ENCODE assay signal across 13 mouse cellular contexts in the genomic region with DNA sequence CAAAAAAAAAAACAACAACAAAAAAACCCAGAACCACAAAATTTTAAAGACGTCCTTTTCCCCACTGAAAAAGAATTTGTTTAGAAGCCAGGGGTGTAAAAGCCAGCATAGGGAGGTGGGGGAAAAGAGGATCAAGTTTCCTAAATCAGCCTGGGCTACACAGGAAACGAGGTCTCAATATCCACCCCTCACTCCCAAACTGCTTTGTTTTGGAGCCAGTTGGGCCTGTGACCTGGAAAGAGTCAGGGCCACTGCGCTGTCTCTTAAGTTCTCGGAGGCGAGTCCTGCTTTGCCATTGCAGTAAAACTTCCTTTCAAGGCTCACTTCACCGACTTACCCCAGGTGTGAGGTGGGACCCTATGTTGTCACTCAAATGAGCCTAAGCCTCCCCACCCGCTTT. TPM values are rescaled to one million over a fixed set of nuclear protein-coding genes. Genes with fewer than 3 reads are reported as not detected.
DNase-seq lines count a peak whose midpoint lies in the region; ATAC-seq lines count a peak whose summit lies in the region.
"Had no signal": no experiment of that assay in that cellular context is flagged by ENCODE, and none has a peak within 500 bp of the region (broad histone marks: within the 10 kb centered on the region; RNA-seq: fewer than 3 reads in every experiment).

No protein-coding gene starts in this region.

- H3K27me3 ChIP-seq in hindbrain, embryonic 10.5 days (ENCODE audit: insufficient read depth, poor library complexity, severe bottlenecking) = no peaks in the 10 kb centered on the region
- no peaks in the 10 kb centered on the region for H3K27me3 ChIP-seq in hindbrain, embryonic 13.5 days
- no peaks in the 10 kb centered on the region for H3K27me3 ChIP-seq in neural tube, embryonic 13.5 days
- H3K27me3 ChIP-seq in embryonic facial prominence, embryonic 13.5 days = no peaks in the 10 kb centered on the region
- no peaks in the 10 kb centered on the region for H3K27me3 ChIP-seq in stomach, embryonic 16.5 days (ENCODE audit: control insufficient read depth, insufficient read depth, low read length)
- H3K27me3 ChIP-seq: forebrain, embryonic 13.5 days; midbrain, embryonic 13.5 days had no signal

- H3K4me3 ChIP-seq in hindbrain, embryonic 10.5 days = no peak overlapping the region
- H3K4me3 ChIP-seq in hindbrain, embryonic 13.5 days = no peak overlapping the region
- H3K4me3 ChIP-seq in neural tube, embryonic 13.5 days = no peak overlapping the region
- no peak overlapping the region for H3K4me3 ChIP-seq in embryonic facial prominence, embryonic 13.5 days
- H3K4me3 ChIP-seq in stomach, embryonic 16.5 days (replicated peaks; ENCODE audit: low read length) = no peak overlapping the region

- H3K4me1 ChIP-seq in hindbrain, embryonic 10.5 days (replicated peaks) = peaks cover 36% of the 10 kb centered on the region
- H3K4me1 ChIP-seq in hindbrain, embryonic 13.5 days (replicated peaks) = peaks cover 13% of the 10 kb centered on the region
- H3K4me1 ChIP-seq in neural tube, embryonic 13.5 days (replicated peaks) = peaks cover 17% of the 10 kb centered on the region
- peaks cover 17% of the 10 kb centered on the region for H3K4me1 ChIP-seq in embryonic facial prominence, embryonic 13.5 days
- no peaks in the 10 kb centered on the region for H3K4me1 ChIP-seq in stomach, embryonic 16.5 days (ENCODE audit: control insufficient read depth, insufficient read depth, low read length)

- peaks cover 70% of the 10 kb centered on the region for H3K36me3 ChIP-seq in hindbrain, embryonic 10.5 days
- peaks cover 54% of the 10 kb centered on the region for H3K36me3 ChIP-seq in hindbrain, embryonic 13.5 days
- H3K36me3 ChIP-seq in neural tube, embryonic 13.5 days = peaks cover 66% of the 10 kb centered on the region
- peaks cover 26% of the 10 kb centered on the region for H3K36me3 ChIP-seq in embryonic facial prominence, embryonic 13.5 days
- no peaks in the 10 kb centered on the region for H3K36me3 ChIP-seq in stomach, embryonic 16.5 days (ENCODE audit: control insufficient read depth, insufficient read depth, low read length)

- H3K9ac ChIP-seq in hindbrain, embryonic 13.5 days = no peak overlapping the region
- H3K9ac ChIP-seq in neural tube, embryonic 13.5 days = peak overlapping the region; percentile 12; the same call in 1 of the 2 replicates
- H3K9ac ChIP-seq in embryonic facial prominence, embryonic 13.5 days = no peak overlapping the region
- H3K9ac ChIP-seq in stomach, embryonic 16.5 days (ENCODE audit: low read length) = no peak overlapping the region
- H3K9ac ChIP-seq: forebrain, embryonic 13.5 days; lung, embryonic 14.5 days; midbrain, embryonic 13.5 days had no signal

- 46% methylated on average over 7 of the region's 7 CpGs for whole genome bisulfite sequencing in hindbrain, embryonic 10.5 days
- 66% methylated on average over 7 of the region's 7 CpGs for WGBS in hindbrain, embryonic 13.5 days
- WGBS in neural tube, embryonic 13.5 days = 51% methylated on average over 7 of the region's 7 CpGs
- 24% methylated on average over 7 of the region's 7 CpGs for WGBS in embryonic facial prominence, embryonic 13.5 days
- 55% methylated on average over 7 of the region's 7 CpGs for WGBS in stomach, embryonic 16.5 days

- no peak overlapping the region for H3K4me2 ChIP-seq in hindbrain, embryonic 13.5 days
- no peak overlapping the region for H3K4me2 ChIP-seq in neural tube, embryonic 13.5 days
- H3K4me2 ChIP-seq in embryonic facial prominence, embryonic 13.5 days = 0 out of 2 replicates have a peak overlapping the region, but pooled peaks have one; percentile 7
- H3K4me2 ChIP-seq in stomach, embryonic 16.5 days (ENCODE audit: low read depth, low read length) = no peak overlapping the region

- no peaks in the 10 kb centered on the region for H3K9me3 ChIP-seq in hindbrain, embryonic 10.5 days
- H3K9me3 ChIP-seq in hindbrain, embryonic 13.5 days = no peaks in the 10 kb centered on the region
- no peaks in the 10 kb centered on the region for H3K9me3 ChIP-seq in neural tube, embryonic 13.5 days
- H3K9me3 ChIP-seq in embryonic facial prominence, embryonic 13.5 days = no peaks in the 10 kb centered on the region
- H3K9me3 ChIP-seq in stomach, embryonic 16.5 days (replicated peaks; ENCODE audit: control insufficient read depth, low read length) = no peaks in the 10 kb centered on the region
- H3K9me3 ChIP-seq: forebrain, embryonic 13.5 days; midbrain, embryonic 13.5 days had no signal

- no peak for DNase-seq in hindbrain, embryonic 10.5 days (ENCODE audit: low spot score)
- DNase-seq in neural tube, embryonic 10.5 days (ENCODE audit: extremely low spot score, low spot score) = no peak
- DNase-seq in Muller cell, postnatal 12 days (ENCODE audit: inconsistent ontology term) = no peak
- DNase-seq: adrenal gland, postnatal 36 days; cerebellum, postnatal 14 days; lung, embryonic 14.5 days had no signal

- no peak for ATAC-seq in hindbrain, embryonic 13.5 days (ENCODE audit: low FRiP score)
- ATAC-seq in neural tube, embryonic 13.5 days (ENCODE audit: low read depth) = no peak
- ATAC-seq in embryonic facial prominence, embryonic 13.5 days (ENCODE audit: insufficient number of reproducible peaks, insufficient read depth, low FRiP score, low TSS enrichment, low read depth) = no peak
- ATAC-seq in stomach, embryonic 16.5 days (ENCODE audit: insufficient read depth, low FRiP score) = no peak
- ATAC-seq: forebrain, embryonic 13.5 days; midbrain, embryonic 13.5 days had no signal

- H3K27ac ChIP-seq in hindbrain, embryonic 10.5 days = peak overlapping the region; percentile 29; the same call in 1 of the 2 replicates
- H3K27ac ChIP-seq in hindbrain, embryonic 13.5 days = no peak overlapping the region
- no peak overlapping the region for H3K27ac ChIP-seq in neural tube, embryonic 13.5 days (replicated peaks)
- no peak overlapping the region for H3K27ac ChIP-seq in embryonic facial prominence, embryonic 13.5 days
- H3K27ac ChIP-seq in stomach, embryonic 16.5 days (ENCODE audit: low read length) = peak overlapping the region; percentile 39; the same call in 1 of the 2 replicates
- H3K27ac ChIP-seq: forebrain, embryonic 13.5 days; midbrain, embryonic 13.5 days had no signal

RNA-seq across cellular contexts. Expression of gene Fbxo6, which starts 1.7 kb away (rescaled TPM):
- 11.0 and 15.6 TPM in 2 replicates for polyA plus RNA-seq in hindbrain, embryonic 10.5 days (2016; fragmentation: Nextera tagmentation; extraction: Ambion mirVana)
- polyA plus RNA-seq in hindbrain, embryonic 13.5 days (2015; fragmentation: Nextera tagmentation; extraction: Ambion mirVana) = 15.7 and 16.0 TPM in 2 replicates
- polyA plus RNA-seq in neural tube, embryonic 13.5 days (2015; fragmentation: Nextera tagmentation; extraction: Ambion mirVana) = 16.4 and 16.6 TPM in 2 replicates
- 14.9 and 15.1 TPM in 2 replicates for polyA plus RNA-seq in embryonic facial prominence, embryonic 13.5 days (2015; fragmentation: Nextera tagmentation; extraction: Ambion mirVana)
- 16.2 and 17.4 TPM in 2 replicates for polyA plus RNA-seq in stomach, embryonic 16.5 days (2015; fragmentation: Nextera tagmentation; extraction: Ambion mirVana)

RNA-seq across cellular contexts. Expression of gene Fbxo44, which starts 10.0 kb away (rescaled TPM):
- 48.0 and 86.5 TPM in 2 replicates for polyA plus RNA-seq in hindbrain, embryonic 10.5 days (2016; fragmentation: Nextera tagmentation; extraction: Ambion mirVana)
- 91.2 and 98.2 TPM in 2 replicates for polyA plus RNA-seq in hindbrain, embryonic 13.5 days (2015; fragmentation: Nextera tagmentation; extraction: Ambion mirVana)
- polyA plus RNA-seq in neural tube, embryonic 13.5 days (2015; fragmentation: Nextera tagmentation; extraction: Ambion mirVana) = 81.4 and 87.6 TPM in 2 replicates
- polyA plus RNA-seq in embryonic facial prominence, embryonic 13.5 days (2015; fragmentation: Nextera tagmentation; extraction: Ambion mirVana) = 13.5 TPM in 2 replicates
- 6.5 and 7.5 TPM in 2 replicates for polyA plus RNA-seq in stomach, embryonic 16.5 days (2015; fragmentation: Nextera tagmentation; extraction: Ambion mirVana)

RNA-seq across cellular contexts. Expression of gene Fbxo2, which starts 10.2 kb away (rescaled TPM):
- polyA plus RNA-seq in hindbrain, embryonic 10.5 days (2016; fragmentation: Nextera tagmentation; extraction: Ambion mirVana) = 3.3 and 4.6 TPM in 2 replicates
- 5.3 and 7.1 TPM in 2 replicates for polyA plus RNA-seq in hindbrain, embryonic 13.5 days (2015; fragmentation: Nextera tagmentation; extraction: Ambion mirVana)
- 6.1 and 6.9 TPM in 2 replicates for polyA plus RNA-seq in neural tube, embryonic 13.5 days (2015; fragmentation: Nextera tagmentation; extraction: Ambion mirVana)
- polyA plus RNA-seq in embryonic facial prominence, embryonic 13.5 days (2015; fragmentation: Nextera tagmentation; extraction: Ambion mirVana) = 3.1 and 3.4 TPM in 2 replicates
- 0.29 and 0.58 TPM in 2 replicates for polyA plus RNA-seq in stomach, embryonic 16.5 days (2015; fragmentation: Nextera tagmentation; extraction: Ambion mirVana)

RNA-seq across cellular contexts. Expression of gene Draxin, which starts 19.7 kb away (rescaled TPM):
- polyA plus RNA-seq in hindbrain, embryonic 10.5 days (2016; fragmentation: Nextera tagmentation; extraction: Ambion mirVana) = 6.5 and 13.1 TPM in 2 replicates
- 17.2 and 20.9 TPM in 2 replicates for polyA plus RNA-seq in hindbrain, embryonic 13.5 days (2015; fragmentation: Nextera tagmentation; extraction: Ambion mirVana)
- 14.0 and 14.3 TPM in 2 replicates for polyA plus RNA-seq in neural tube, embryonic 13.5 days (2015; fragmentation: Nextera tagmentation; extraction: Ambion mirVana)
- polyA plus RNA-seq in embryonic facial prominence, embryonic 13.5 days (2015; fragmentation: Nextera tagmentation; extraction: Ambion mirVana) = 0.78 and 1.1 TPM in 2 replicates
- 0.04 and 0.06 TPM in 2 replicates for polyA plus RNA-seq in stomach, embryonic 16.5 days (2015; fragmentation: Nextera tagmentation; extraction: Ambion mirVana)
- polyA plus RNA-seq: lung, embryonic 14.5 days; thymus, postnatal 0 days had no signal

RNA-seq across cellular contexts. Expression of gene Mad2l2, which starts 20.1 kb away (rescaled TPM):
- polyA plus RNA-seq in hindbrain, embryonic 10.5 days (2016; fragmentation: Nextera tagmentation; extraction: Ambion mirVana) = 74.3 and 86.9 TPM in 2 replicates
- polyA plus RNA-seq in hindbrain, embryonic 13.5 days (2015; fragmentation: Nextera tagmentation; extraction: Ambion mirVana) = 118 and 127 TPM in 2 replicates
- polyA plus RNA-seq in neural tube, embryonic 13.5 days (2015; fragmentation: Nextera tagmentation; extraction: Ambion mirVana) = 98.7 and 116 TPM in 2 replicates
- 70.6 and 76.3 TPM in 2 replicates for polyA plus RNA-seq in embryonic facial prominence, embryonic 13.5 days (2015; fragmentation: Nextera tagmentation; extraction: Ambion mirVana)
- 35.1 and 36.1 TPM in 2 replicates for polyA plus RNA-seq in stomach, embryonic 16.5 days (2015; fragmentation: Nextera tagmentation; extraction: Ambion mirVana)

Comparison
In these comparisons a context has a peak if more than half of its experiments do, and no peak if none do; other contexts are left out.
1. H3K27ac ChIP-seq: peak in hindbrain, embryonic 10.5 days (single experiment) and stomach, embryonic 16.5 days (single experiment); none in hindbrain, embryonic 13.5 days (single experiment), neural tube, embryonic 13.5 days (single experiment) and embryonic facial prominence, embryonic 13.5 days (single experiment).